ENCODE assay signal across 13 mouse cellular contexts in genomic region chr3:30868176-30868575, GRCm38 (mm10). TPM values are rescaled to one million over a fixed set of nuclear protein-coding genes. Genes with fewer than 3 reads are reported as not detected.
DNase-seq lines count a peak whose midpoint lies in the region; ATAC-seq lines count a peak whose summit lies in the region.
"Had no signal": no experiment of that assay in that cellular context is flagged by ENCODE, and none has a peak within 500 bp of the region (broad histone marks: within the 10 kb centered on the region; RNA-seq: fewer than 3 reads in every experiment).

No protein-coding gene starts in this region.

- no peak for ATAC-seq in megakaryocyte-erythroid progenitor cell, adult 5-6 weeks (replicated peaks; ENCODE audit: low FRiP score, low TSS enrichment, poor library complexity, severe bottlenecking)
- ATAC-seq: forebrain, embryonic 14.5 days had no signal

- DNase-seq in kidney, postnatal 25 days, result peak; percentile 15 to 53
- DNase-seq in kidney, adult 9 months, result no peak
- peak; percentile 19 for DNase-seq in testis, postnatal 14 days (ENCODE audit: low spot score)
- no peak for DNase-seq in testis, postnatal 10 days (ENCODE audit: low spot score)
- DNase-seq in adrenal gland, postnatal 14 days, result peak; percentile 53
- peak; percentile 11 for DNase-seq in mesoderm, embryonic 11.5 days (ENCODE audit: low read depth, low spot score)
- DNase-seq in gastrocnemius, postnatal 36 days, result no peak
- DNase-seq: cerebellum, adult 2 months; cerebellum, postnatal 10 days; gastrocnemius, postnatal 10 days; heart, postnatal 36 days had no signal

- intact Hi-C loops in gastrocnemius, postnatal 36 days (cut with DNase I), result no loop called here

RNA-seq across cellular contexts. Expression of gene Gpr160, which starts 12.4 kb away (rescaled TPM):
- total RNA-seq in adrenal gland, postnatal 14 days (2021), result 1.4 and 5.4 TPM in 2 replicates
- total RNA-seq in gastrocnemius, postnatal 36 days (2021), result under 1 TPM; 0.33 to 0.84 TPM
- total RNA-seq in megakaryocyte-erythroid progenitor cell, adult 5-6 weeks (2014; fragmentation: Nextera tagmentation), result 1.2 TPM in 1 of 2 replicates, not detected in the other
- 0.11 and 0.47 TPM in 2 replicates for total RNA-seq in megakaryocyte-erythroid progenitor cell, adult 5-6 weeks (2017)

Comparison
In these comparisons a context has a peak if more than half of its experiments do, and no peak if none do; other contexts are left out.
1. DNase-seq: peak in kidney, postnatal 25 days (2 of 2), testis, postnatal 14 days (single experiment), adrenal gland, postnatal 14 days (single experiment) and mesoderm, embryonic 11.5 days (single experiment); none in kidney, adult 9 months (single experiment), testis, postnatal 10 days (single experiment) and gastrocnemius, postnatal 36 days (0 of 2).